Mouse (Mus musculus): ENCODE measurements around the gene Nars2. TPM values are rescaled to one million over a fixed set of nuclear protein-coding genes. Genes with fewer than 3 reads are reported as not detected.
A peak's percentile ranks its signal among the peaks of the same experiment; 100 is the strongest.

Gene Nars2
- polyA plus RNA-seq (2014; fragmentation: Nextera tagmentation; extraction: Ambion mirVana), result 28.2 and 29.6 TPM in 2 replicates

GRCm38 (mm10) chr7:96951281-96952051 lies at the start of gene Nars2:
Gene Nars2 (plus strand): TSS chr7:96951505.
- H3K4me1 ChIP-seq (replicated peaks; ENCODE audit: control insufficient read depth, insufficient read depth, low read length), result peaks cover 5% of the 10 kb centered on the region; the same call in 1 of the 2 replicates
- peak within 1 kb of the TSS; percentile 77 for H3K4me2 ChIP-seq (ENCODE audit: low read depth, low read length, severe bottlenecking)
- H3K4me3 ChIP-seq (ENCODE audit: low read depth, low read length), result peak within 1 kb of the TSS; percentile 79
- H3K9me3 ChIP-seq (ENCODE audit: control insufficient read depth, low read length), result no peaks in the 10 kb centered on the region
- DNase-seq (ENCODE audit: low spot score), result peak; percentile 96
- ATAC-seq (replicated peaks; ENCODE audit: low FRiP score), result peak; percentile 100
- WGBS, result under 1% methylated on average over 62 of the region's 62 CpGs
- H3K27me3 ChIP-seq (ENCODE audit: control insufficient read depth, insufficient read depth, low read length), result no peaks in the 10 kb centered on the region
- 0 out of 2 replicates have a peak within 1 kb of the TSS, but pooled peaks have one; percentile 37 for H3K27ac ChIP-seq (ENCODE audit: low read depth, low read length)
- peak within 1 kb of the TSS; percentile 80 for H3K9ac ChIP-seq (ENCODE audit: low read length)
- H3K36me3 ChIP-seq (ENCODE audit: control insufficient read depth, insufficient read depth, low read length), result no peaks in the 10 kb centered on the region

- H3K27me3 ChIP-seq (ENCODE audit: control insufficient read depth, insufficient read depth, low read length), result no peaks in the 10 kb centered on the region
- no peak overlapping the region for H3K27ac ChIP-seq (ENCODE audit: low read depth, low read length)
- no peak overlapping the region for H3K4me2 ChIP-seq (ENCODE audit: low read depth, low read length, severe bottlenecking)
- no peak for ATAC-seq (replicated peaks; ENCODE audit: low FRiP score)
- H3K36me3 ChIP-seq (ENCODE audit: control insufficient read depth, insufficient read depth, low read length), result no peaks in the 10 kb centered on the region
- DNase-seq (ENCODE audit: low spot score), result no peak
- no peaks in the 10 kb centered on the region for H3K9me3 ChIP-seq (ENCODE audit: control insufficient read depth, low read length)
- H3K4me3 ChIP-seq (ENCODE audit: low read depth, low read length), result no peak overlapping the region
- WGBS, result 59% methylated on average over 5 of the region's 5 CpGs
- H3K9ac ChIP-seq (ENCODE audit: low read length), result no peak overlapping the region
- peaks cover 3% of the 10 kb centered on the region; the same call in 1 of the 2 replicates for H3K4me1 ChIP-seq (replicated peaks; ENCODE audit: control insufficient read depth, insufficient read depth, low read length)
Measured at GRCm38 (mm10) chr7:96902183-96902582, 49.1 kb upstream of the Nars2 start.

GRCm38 (mm10) chr7:96903088-96903985 lies 48.0 kb upstream of the Nars2 start:
- Histone ChIP-seq H3K4me1 (replicated peaks; ENCODE audit: control insufficient read depth, insufficient read depth, low read length) (peaks cover 3% of the 10 kb centered on the region), H3K4me2 (ENCODE audit: low read depth, low read length, severe bottlenecking) (no peak overlapping the region), H3K36me3 (ENCODE audit: control insufficient read depth, insufficient read depth, low read length) (no peaks in the 10 kb centered on the region), H3K27me3 (ENCODE audit: control insufficient read depth, insufficient read depth, low read length) (no peaks in the 10 kb centered on the region), H3K27ac (ENCODE audit: low read depth, low read length) (no peak overlapping the region), H3K4me3 (ENCODE audit: low read depth, low read length) (no peak overlapping the region), H3K9me3 (ENCODE audit: control insufficient read depth, low read length) (no peaks in the 10 kb centered on the region), H3K9ac (ENCODE audit: low read length) (no peak overlapping the region)
- ATAC-seq (replicated peaks; ENCODE audit: low FRiP score) (no peak), DNase-seq (ENCODE audit: low spot score) (no peak)
- WGBS, result 77% methylated on average over 17 of the region's 17 CpGs

GRCm38 (mm10) chr7:96904442-96904841 lies 46.9 kb upstream of the Nars2 start:
- H3K4me1 ChIP-seq (replicated peaks; ENCODE audit: control insufficient read depth, insufficient read depth, low read length), result peaks cover 3% of the 10 kb centered on the region

GRCm38 (mm10) chr7:96904936-96905335 lies 46.4 kb upstream of the Nars2 start:
- DNase-seq (ENCODE audit: low spot score) (peak; percentile 27), ATAC-seq (replicated peaks; ENCODE audit: low FRiP score) (no peak)
- H3K9me3 ChIP-seq (ENCODE audit: control insufficient read depth, low read length), result no peaks in the 10 kb centered on the region
- no peak overlapping the region for H3K27ac ChIP-seq (ENCODE audit: low read depth, low read length)
- peaks cover 3% of the 10 kb centered on the region for H3K4me1 ChIP-seq (replicated peaks; ENCODE audit: control insufficient read depth, insufficient read depth, low read length)
- H3K4me2 ChIP-seq (ENCODE audit: low read depth, low read length, severe bottlenecking), result no peak overlapping the region
- no peak overlapping the region for H3K4me3 ChIP-seq (ENCODE audit: low read depth, low read length)
- WGBS, result 86% methylated on average over 1 of the region's 1 CpGs
- no peaks in the 10 kb centered on the region for H3K36me3 ChIP-seq (ENCODE audit: control insufficient read depth, insufficient read depth, low read length)
- H3K27me3 ChIP-seq (ENCODE audit: control insufficient read depth, insufficient read depth, low read length), result no peaks in the 10 kb centered on the region
- H3K9ac ChIP-seq (ENCODE audit: low read length), result no peak overlapping the region

More at GRCm38 (mm10) chr7:96904442-96904841, 46.9 kb upstream of the Nars2 start:
- 67% methylated on average over 3 of the region's 3 CpGs for WGBS
- H3K27me3 ChIP-seq (ENCODE audit: control insufficient read depth, insufficient read depth, low read length), result no peaks in the 10 kb centered on the region
- H3K9ac ChIP-seq (ENCODE audit: low read length), result no peak overlapping the region
- H3K4me3 ChIP-seq (ENCODE audit: low read depth, low read length), result no peak overlapping the region
- ATAC-seq (replicated peaks; ENCODE audit: low FRiP score) (no peak), DNase-seq (ENCODE audit: low spot score) (peak; percentile 46)
- H3K9me3 ChIP-seq (ENCODE audit: control insufficient read depth, low read length), result no peaks in the 10 kb centered on the region
- H3K4me2 ChIP-seq (ENCODE audit: low read depth, low read length, severe bottlenecking), result no peak overlapping the region
- H3K36me3 ChIP-seq (ENCODE audit: control insufficient read depth, insufficient read depth, low read length), result no peaks in the 10 kb centered on the region
- H3K27ac ChIP-seq (ENCODE audit: low read depth, low read length), result no peak overlapping the region

- H3K27ac ChIP-seq (ENCODE audit: low read depth, low read length), result no peak overlapping the region
- no peaks in the 10 kb centered on the region for H3K9me3 ChIP-seq (ENCODE audit: control insufficient read depth, low read length)
- no peaks in the 10 kb centered on the region for H3K27me3 ChIP-seq (ENCODE audit: control insufficient read depth, insufficient read depth, low read length)
- peak; percentile 21 for DNase-seq (ENCODE audit: low spot score)
- no peak overlapping the region for H3K4me3 ChIP-seq (ENCODE audit: low read depth, low read length)
- H3K4me2 ChIP-seq (ENCODE audit: low read depth, low read length, severe bottlenecking), result no peak overlapping the region
- no peak for ATAC-seq (replicated peaks; ENCODE audit: low FRiP score)
- H3K4me1 ChIP-seq (replicated peaks; ENCODE audit: control insufficient read depth, insufficient read depth, low read length), result peaks cover 3% of the 10 kb centered on the region
- no peak overlapping the region for H3K9ac ChIP-seq (ENCODE audit: low read length)
- no peaks in the 10 kb centered on the region for H3K36me3 ChIP-seq (ENCODE audit: control insufficient read depth, insufficient read depth, low read length)
- 44% methylated on average over 3 of the region's 3 CpGs for WGBS
Measured at GRCm38 (mm10) chr7:96905422-96905821, 45.9 kb upstream of the Nars2 start.

GRCm38 (mm10) chr7:96906216-96906615 lies 45.1 kb upstream of the Nars2 start:
- WGBS, result 92% methylated on average over 20 of the region's 20 CpGs
- Histone ChIP-seq H3K9me3 (ENCODE audit: control insufficient read depth, low read length) (no peaks in the 10 kb centered on the region), H3K27me3 (ENCODE audit: control insufficient read depth, insufficient read depth, low read length) (no peaks in the 10 kb centered on the region), H3K36me3 (ENCODE audit: control insufficient read depth, insufficient read depth, low read length) (no peaks in the 10 kb centered on the region), H3K4me3 (ENCODE audit: low read depth, low read length) (no peak overlapping the region), H3K27ac (ENCODE audit: low read depth, low read length) (no peak overlapping the region), H3K4me1 (replicated peaks; ENCODE audit: control insufficient read depth, insufficient read depth, low read length) (peaks cover 3% of the 10 kb centered on the region), H3K4me2 (ENCODE audit: low read depth, low read length, severe bottlenecking) (no peak overlapping the region), H3K9ac (ENCODE audit: low read length) (no peak overlapping the region)
- ATAC-seq (replicated peaks; ENCODE audit: low FRiP score) (0 out of 2 replicates have a peak, but pooled peaks have one; percentile 11), DNase-seq (ENCODE audit: low spot score) (peak; percentile 53)

- Histone ChIP-seq H3K36me3 (ENCODE audit: control insufficient read depth, insufficient read depth, low read length) (no peaks in the 10 kb centered on the region), H3K27ac (ENCODE audit: low read depth, low read length) (no peak overlapping the region), H3K4me1 (replicated peaks; ENCODE audit: control insufficient read depth, insufficient read depth, low read length) (no peaks in the 10 kb centered on the region; the same call in none of the 2 replicates), H3K9me3 (ENCODE audit: control insufficient read depth, low read length) (no peaks in the 10 kb centered on the region), H3K4me2 (ENCODE audit: low read depth, low read length, severe bottlenecking) (no peak overlapping the region), H3K9ac (ENCODE audit: low read length) (no peak overlapping the region), H3K27me3 (ENCODE audit: control insufficient read depth, insufficient read depth, low read length) (no peaks in the 10 kb centered on the region; the same call in 1 of the 2 replicates), H3K4me3 (ENCODE audit: low read depth, low read length) (no peak overlapping the region)
- 72% methylated on average over 16 of the region's 16 CpGs for WGBS
- ATAC-seq (replicated peaks; ENCODE audit: low FRiP score) (no peak), DNase-seq (ENCODE audit: low spot score) (peak; percentile 47)
Measured at GRCm38 (mm10) chr7:96907971-96908680, 43.2 kb upstream of the Nars2 start.

Data from forebrain, embryonic 11.5 days (tissue).